Comparison of ENCODE assay signal across 7 mouse cellular contexts in the genomic region with DNA sequence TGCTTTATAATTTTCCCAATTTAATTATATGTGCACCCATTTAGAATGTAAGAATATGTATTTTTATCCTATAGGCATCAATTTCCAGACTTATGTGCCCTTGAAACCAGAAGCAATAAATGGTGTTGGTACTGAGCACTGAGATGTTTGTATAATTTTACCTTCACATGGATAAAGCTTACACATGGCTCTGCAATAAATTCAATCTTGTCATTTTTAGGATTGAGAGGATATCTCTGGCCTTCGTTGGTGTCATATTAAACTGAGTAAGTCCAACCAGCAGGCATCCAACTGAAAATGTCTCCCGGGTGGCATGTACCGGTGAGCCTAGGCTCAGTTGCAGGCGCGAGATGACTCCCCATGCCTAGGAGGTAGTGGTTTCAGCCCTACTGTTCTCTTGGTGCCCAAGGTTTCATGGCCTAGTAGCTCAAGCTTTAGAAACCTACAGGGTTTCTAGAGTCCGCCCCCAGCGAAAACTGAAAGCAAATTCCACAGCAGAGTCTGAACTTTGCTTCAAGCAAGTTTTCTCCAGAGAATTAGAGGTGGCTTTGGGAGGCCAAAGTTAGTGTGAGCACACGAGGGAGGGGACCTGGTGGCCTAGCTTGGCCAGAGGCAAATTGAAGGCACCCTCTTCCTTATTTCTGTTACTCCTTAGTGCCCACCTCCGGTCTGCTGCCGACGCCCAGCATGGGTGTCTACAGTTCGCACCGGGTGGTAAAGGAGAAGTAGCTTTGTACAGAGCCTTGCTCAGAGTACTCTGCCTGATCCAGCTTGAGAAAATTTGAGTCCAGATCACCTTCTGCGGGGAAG. TPM values are rescaled to one million over a fixed set of nuclear protein-coding genes. Genes with fewer than 3 reads are reported as not detected.
DNase-seq lines count a peak whose midpoint lies in the region; ATAC-seq and TF ChIP-seq lines count a peak whose summit lies in the region.

No protein-coding gene starts in this region.

- no peak for TF ChIP-seq CTCF in CH12.LX (conservative IDR thresholded peaks at IDR 0.05 in 1 of 2, IDR thresholded peaks at IDR 0.05 in 1 of 2; ENCODE audit: low read depth in 2 of 2, low read length in 2 of 2)

- H3K27me3 ChIP-seq in CH12.LX (replicated peaks), result peaks cover 2% of the 10 kb centered on the region
- peaks cover 85% of the 10 kb centered on the region for H3K27me3 ChIP-seq in forebrain, embryonic 12.5 days
- H3K27me3 ChIP-seq in kidney, embryonic 16.5 days (ENCODE audit: insufficient read depth, low read length), result no peaks in the 10 kb centered on the region

- peaks cover 0 to 22% of the 10 kb centered on the region in 2 experiments; a peak in 2 of 4 replicates for H3K4me1 ChIP-seq in CH12.LX (ENCODE audit: control insufficient read depth in 1 of 2, insufficient read depth in 2 of 2)
- peaks cover 61% of the 10 kb centered on the region for H3K4me1 ChIP-seq in forebrain, embryonic 12.5 days
- peaks cover 38% of the 10 kb centered on the region for H3K4me1 ChIP-seq in kidney, embryonic 16.5 days (ENCODE audit: insufficient read depth, low read length)

- H3K36me3 ChIP-seq in CH12.LX (replicated peaks in 1 of 2; ENCODE audit: control insufficient read depth in 1 of 2, insufficient read depth in 1 of 2, low read length in 1 of 2), result no peaks in the 10 kb centered on the region
- H3K36me3 ChIP-seq in forebrain, embryonic 12.5 days (replicated peaks), result no peaks in the 10 kb centered on the region
- H3K36me3 ChIP-seq in kidney, embryonic 16.5 days (ENCODE audit: insufficient read depth, low read length), result no peaks in the 10 kb centered on the region

- dilution Hi-C loops in CH12.LX (cut with MboI; ENCODE audit: extremely low pct_ligation_motif_present, extremely low pct_unique_long_range_greater_than_20kb, low sequenced_read_pairs), result no loop called here

- H3K79me2 ChIP-seq in CH12.LX (replicated peaks; ENCODE audit: control insufficient read depth, extremely low read depth, insufficient read depth, poor library complexity, severe bottlenecking), result no peaks in the 10 kb centered on the region

- no peak overlapping the region for H3K27ac ChIP-seq in CH12.LX (ENCODE audit: insufficient read depth, low read depth)
- 0 out of 2 replicates have a peak overlapping the region, but pooled peaks have one; percentile 15 for H3K27ac ChIP-seq in forebrain, embryonic 12.5 days
- H3K27ac ChIP-seq in kidney, embryonic 16.5 days (ENCODE audit: low read length), result peak overlapping the region; percentile 77

- WGBS in forebrain, embryonic 12.5 days, result 11% methylated on average over 14 of the region's 14 CpGs
- 28% methylated on average over 14 of the region's 14 CpGs for WGBS in kidney, embryonic 16.5 days

- H3K9me3 ChIP-seq in CH12.LX (replicated peaks; ENCODE audit: low read length), result peaks cover 17% of the 10 kb centered on the region
- H3K9me3 ChIP-seq in forebrain, embryonic 12.5 days, result no peaks in the 10 kb centered on the region
- no peaks in the 10 kb centered on the region for H3K9me3 ChIP-seq in kidney, embryonic 16.5 days (ENCODE audit: low read length)

- no peak for TF ChIP-seq POLR2A in CH12.LX (IDR thresholded peaks at IDR 0.05; ENCODE audit: low read depth, low read length)

- no peak for TF ChIP-seq RAD21 in CH12.LX (IDR thresholded peaks at IDR 0.05; ENCODE audit: low read depth, low read length)

- no peak overlapping the region for H3K4me3 ChIP-seq in CH12.LX (replicated peaks in 1 of 3; ENCODE audit: low read depth in 2 of 3, low read length in 2 of 3, poor library complexity in 1 of 3)
- H3K4me3 ChIP-seq in forebrain, embryonic 12.5 days (replicated peaks), result peak overlapping the region; percentile 49
- peak overlapping the region; percentile 78 for H3K4me3 ChIP-seq in kidney, embryonic 16.5 days (ENCODE audit: low read length)

- DNase-seq in CH12.LX (ENCODE audit: extremely low read depth) (no peak), NIH3T3 (ENCODE audit: low read depth) (peak; percentile 68)
- DNase-seq in lung, postnatal 36 days, result peak; percentile 59
- no peak for DNase-seq in spleen, postnatal 36 days (ENCODE audit: low spot score in 2 of 2)
- no peak for DNase-seq in left cerebral cortex, adult 9 months (ENCODE audit: low spot score in 2 of 2)

- peak overlapping the region; percentile 52 for H3K4me2 ChIP-seq in CH12.LX (ENCODE audit: insufficient read depth, low read depth, poor library complexity, severe bottlenecking)
- H3K4me2 ChIP-seq in forebrain, embryonic 12.5 days, result peak overlapping the region; percentile 72
- H3K4me2 ChIP-seq in kidney, embryonic 16.5 days (replicated peaks; ENCODE audit: low read depth, low read length), result peak overlapping the region; percentile 86

- no peak for ATAC-seq in forebrain, embryonic 12.5 days (ENCODE audit: low FRiP score)
- no peak for ATAC-seq in kidney, embryonic 16.5 days (ENCODE audit: low FRiP score, low TSS enrichment)

- no peak for TF ChIP-seq EP300 in CH12.LX (IDR thresholded peaks at IDR 0.05; ENCODE audit: low read length)

- peak overlapping the region; percentile 11; the same call in 1 of the 2 replicates for H3K9ac ChIP-seq in CH12.LX (ENCODE audit: insufficient read depth, low read depth)
- H3K9ac ChIP-seq in forebrain, embryonic 12.5 days, result no peak overlapping the region
- peak overlapping the region; percentile 84 for H3K9ac ChIP-seq in kidney, embryonic 16.5 days (replicated peaks; ENCODE audit: low read length)

- in situ Hi-C loops in CH12.LX (cut with MboI; ENCODE audit: low pct_ligation_motif_present, low pct_unique_long_range_greater_than_20kb, low sequenced_read_pairs), result no loop called here

TF ChIP-seq in CH12.LX, 34 proteins besides CTCF, POLR2A, EP300 and RAD21:
- TF ChIP-seq ELF1 (IDR thresholded peaks at IDR 0.05; ENCODE audit: low read depth, low read length) (no peak), MXI1 (IDR thresholded peaks at IDR 0.05; ENCODE audit: low read depth, low read length) (0 out of 2 replicates have a peak, but pooled peaks have one; percentile 22)

RNA-seq across cellular contexts. Expression of a gene that starts 4.1 kb away (rescaled TPM):
- total RNA-seq in CH12.LX (2012; rRNA removed), result not detected in 2 replicates
- not detected in 2 replicates for total RNA-seq in CH12.LX (2014; rRNA removed)
- polyA plus RNA-seq in CH12.LX (2012; ENCODE audit: insufficient read length, low read depth), result not detected in 2 replicates
- 10.9 and 13.8 TPM in 2 replicates for polyA plus RNA-seq in forebrain, embryonic 12.5 days (2016; fragmentation: Nextera tagmentation; extraction: Ambion mirVana)
- 24.6 and 27.5 TPM in 2 replicates for polyA plus RNA-seq in kidney, embryonic 16.5 days (2015; fragmentation: Nextera tagmentation; extraction: Ambion mirVana)

RNA-seq across cellular contexts. Expression of a gene that starts 26.1 kb away (rescaled TPM):
- 0.63 and 0.89 TPM in 2 replicates for total RNA-seq in CH12.LX (2012; rRNA removed)
- 1.9 TPM in 2 replicates for total RNA-seq in CH12.LX (2014; rRNA removed)
- polyA plus RNA-seq in CH12.LX (2012; ENCODE audit: insufficient read length, low read depth), result 2.8 and 3.7 TPM in 2 replicates
- 0.22 TPM in 1 of 2 replicates, not detected in the other for polyA plus RNA-seq in forebrain, embryonic 12.5 days (2016; fragmentation: Nextera tagmentation; extraction: Ambion mirVana)
- polyA plus RNA-seq in kidney, embryonic 16.5 days (2015; fragmentation: Nextera tagmentation; extraction: Ambion mirVana), result 0.45 and 0.76 TPM in 2 replicates

Comparison
In these comparisons a context has a peak if more than half of its experiments do, and no peak if none do; other contexts are left out.
1. DNase-seq: peak in NIH3T3 (single experiment) and lung, postnatal 36 days (single experiment); none in CH12.LX (single experiment), spleen, postnatal 36 days (0 of 2) and left cerebral cortex, adult 9 months (0 of 2).
2. H3K4me3 ChIP-seq: peak in forebrain, embryonic 12.5 days (single experiment) and kidney, embryonic 16.5 days (single experiment); none in CH12.LX (0 of 3).
3. RNA of a gene that starts 4.1 kb away (polyA plus RNA-seq): 24.6 to 27.5 TPM in kidney, embryonic 16.5 days and 10.9 to 13.8 TPM in forebrain, embryonic 12.5 days; not detected in CH12.LX; every median in the first group is over 10 times any median in the second.
4. Peak in every context shown above with its lines, with median percentiles within 50 percentile points of each other: H3K4me2 ChIP-seq.